Mouse (Mus musculus) small intestine, adult 2 months (tissue): ENCODE results near the gene Sltm. TPM values are rescaled to one million over a fixed set of nuclear protein-coding genes. Genes with fewer than 3 reads are reported as not detected.

Experiments used
- H3K27ac ChIP-seq: fragments of 200-500 bp; 2 replicates; pipeline ENCODE4 v1.5.1; 2012; ENCODE audit warnings: low read depth, low read length, control low read depth, inconsistent platforms; ENCODE audit not compliant: insufficient read depth
- H3K27me3 ChIP-seq: fragments of 200-500 bp; 2 replicates; pipeline ENCODE4 v1.6.1; 2012; ENCODE audit warnings: mild to moderate bottlenecking, moderate library complexity, low read length, inconsistent platforms; ENCODE audit not compliant: control insufficient read depth, insufficient read depth
- H3K36me3 ChIP-seq: fragments of 200-500 bp; 2 replicates; pipeline ENCODE4 v1.6.1; 2012; ENCODE audit warnings: mild to moderate bottlenecking, low read length, control low read depth, inconsistent platforms; ENCODE audit not compliant: control insufficient read depth, insufficient read depth
- H3K4me1 ChIP-seq: fragments of 200-500 bp; 2 replicates; pipeline ENCODE4 v1.6.1; 2012; ENCODE audit warnings: low read length, inconsistent platforms, mixed read lengths; ENCODE audit not compliant: control insufficient read depth, insufficient read depth, insufficient read length
- H3K4me3 ChIP-seq: fragments of 200-500 bp; 2 replicates; pipeline ENCODE4 v1.5.1; 2012; ENCODE audit warnings: low read depth, mild to moderate bottlenecking, control low read depth, inconsistent platforms, low read length, moderate library complexity
- CTCF ChIP-seq: fragments of 200-500 bp; IDR thresholded peaks from 2 replicates; pipeline ENCODE4 v1.5.1; 2012; ENCODE audit warnings: low read depth, mild to moderate bottlenecking, control low read depth, inconsistent platforms, low read length, moderate library complexity, mixed read lengths; ENCODE audit not compliant: insufficient replicate concordance, insufficient read length; ENCODE audit errors: extremely low read depth
- POLR2A ChIP-seq: fragments of 200-500 bp; IDR thresholded peaks from 2 replicates; pipeline ENCODE4 v1.6.1; 2012; ENCODE audit warnings: low read depth, mild to moderate bottlenecking, control low read depth, inconsistent platforms, low read length, moderate library complexity
- WGBS: fragments of 180-500 bp; shearing (Covaris S2); methylation state at CpG from one replicate; pipeline ENCODE4 v1.1.7; 2018; 5-methylcytosine and 5-hydroxymethylcytosine counted together
- polyA plus RNA-seq: library from polyadenylated mRNA; depleted of rRNA; stranded (reverse); fragments of >200 nt; gene quantifications from 2 replicates; pipeline ENCODE4 v1.2.3, GENCODE M21; 2012; rRNA removed

The Sltm gene
- polyA plus RNA-seq: 2.6 and 4.2 TPM in 2 replicates

DNA sequence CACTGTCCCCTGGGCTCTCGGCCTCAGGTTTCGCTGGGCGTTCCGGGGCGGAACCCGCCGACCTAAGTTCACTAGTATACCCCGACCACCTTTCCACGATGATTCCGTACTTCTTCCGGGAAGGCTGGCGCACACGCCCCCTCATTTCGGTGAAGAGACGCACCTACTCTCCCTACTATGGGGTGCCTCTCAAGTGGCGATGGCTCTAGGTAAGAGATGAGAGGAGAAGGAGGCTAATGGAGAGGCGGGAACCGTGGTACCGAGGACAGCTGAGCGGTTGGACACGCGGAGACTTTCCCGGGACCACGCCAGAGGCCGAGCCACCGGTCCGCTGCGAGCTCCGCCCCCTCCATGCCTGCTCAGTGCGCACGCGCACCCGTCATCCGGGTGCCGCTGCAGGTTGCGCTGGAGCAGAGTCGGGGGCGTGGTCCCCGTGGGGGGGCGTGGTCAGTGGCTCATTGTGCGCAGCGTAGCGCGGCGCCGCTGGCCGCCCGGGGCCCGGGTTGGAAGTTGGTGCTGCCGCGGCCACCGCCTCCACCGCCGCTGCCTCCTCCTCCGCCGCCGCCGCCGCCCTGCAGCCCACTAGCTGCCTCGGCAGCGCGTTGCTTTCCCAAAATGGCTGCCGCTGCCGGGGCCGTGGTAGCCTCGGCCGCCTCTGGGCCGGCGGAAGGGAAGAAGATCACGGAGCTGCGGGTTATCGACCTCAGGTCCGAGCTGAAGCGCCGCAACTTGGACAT, at the start of gene Sltm:
Gene Sltm, plus strand, starts transcription at position 450 of the 737 bp plus-strand sequence.
- peak within 1 kb of the TSS; percentile 83 for H3K4me3 ChIP-seq
- no peaks in the 10 kb centered on the region; the same call in 1 of the 2 replicates for H3K36me3 ChIP-seq
- under 1% methylated on average over 75 of the region's 75 CpGs for WGBS
- peak; percentile 81 for TF ChIP-seq POLR2A
- TF ChIP-seq CTCF: no peak
- peak within 1 kb of the TSS; percentile 93 for H3K27ac ChIP-seq
- peaks cover 7% of the 10 kb centered on the region; the same call in 1 of the 2 replicates for H3K4me1 ChIP-seq
- no peaks in the 10 kb centered on the region for H3K27me3 ChIP-seq

DNA sequence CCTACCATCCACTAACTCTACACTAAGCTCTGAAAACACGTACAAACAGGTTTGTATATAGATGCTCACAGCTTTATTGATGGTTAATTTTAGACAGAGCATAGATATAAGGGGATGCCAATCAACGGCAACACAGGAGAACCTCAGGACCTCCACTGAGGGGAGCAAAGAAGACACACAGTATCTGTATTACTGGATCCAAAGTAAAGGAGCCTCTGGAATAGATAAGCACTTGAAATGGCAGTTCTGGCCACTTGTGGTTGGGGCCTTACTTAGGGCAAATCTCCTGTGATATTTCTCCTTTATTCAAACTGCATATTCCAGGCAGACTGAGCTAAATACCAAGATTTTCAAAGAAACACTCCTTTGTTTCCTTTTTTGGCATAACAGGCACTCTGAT, 49.5 kb upstream of the Sltm start:
- 94% methylated on average over 2 of the region's 2 CpGs for WGBS
- TF ChIP-seq POLR2A: no peak
- TF ChIP-seq CTCF: no peak
- H3K36me3 ChIP-seq: peaks cover 9% of the 10 kb centered on the region; the same call in 1 of the 2 replicates

DNA sequence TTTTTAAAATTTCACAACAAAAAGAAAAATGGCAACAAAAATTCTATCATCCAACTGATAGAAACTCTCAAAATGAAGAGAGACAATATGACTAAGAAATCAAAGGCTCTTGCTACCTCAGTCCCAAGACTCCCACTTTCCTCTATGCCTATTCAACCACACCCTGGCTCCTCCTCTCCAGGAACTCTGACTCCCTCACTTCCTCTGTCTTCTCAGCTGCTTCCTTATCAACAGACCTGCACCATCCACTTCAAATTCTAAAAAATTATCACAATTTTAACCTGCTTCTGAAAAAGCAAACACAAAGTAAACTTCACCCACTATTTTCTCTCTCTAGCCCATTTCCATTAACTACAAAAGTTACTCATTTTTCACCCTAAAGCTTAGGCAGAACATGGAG, 45.6 kb upstream of the Sltm start:
- no peak overlapping the region for H3K4me3 ChIP-seq
- H3K4me1 ChIP-seq: no peaks in the 10 kb centered on the region
- TF ChIP-seq POLR2A (no peak), CTCF (no peak)
- no peak overlapping the region for H3K27ac ChIP-seq
- no peaks in the 10 kb centered on the region for H3K27me3 ChIP-seq
- H3K36me3 ChIP-seq: peaks cover 9% of the 10 kb centered on the region

More for the DNA sequence above, 49.5 kb upstream of the Sltm start:
- no peak overlapping the region for H3K27ac ChIP-seq
- H3K27me3 ChIP-seq: no peaks in the 10 kb centered on the region
- H3K4me3 ChIP-seq: no peak overlapping the region
- H3K4me1 ChIP-seq: no peaks in the 10 kb centered on the region

DNA sequence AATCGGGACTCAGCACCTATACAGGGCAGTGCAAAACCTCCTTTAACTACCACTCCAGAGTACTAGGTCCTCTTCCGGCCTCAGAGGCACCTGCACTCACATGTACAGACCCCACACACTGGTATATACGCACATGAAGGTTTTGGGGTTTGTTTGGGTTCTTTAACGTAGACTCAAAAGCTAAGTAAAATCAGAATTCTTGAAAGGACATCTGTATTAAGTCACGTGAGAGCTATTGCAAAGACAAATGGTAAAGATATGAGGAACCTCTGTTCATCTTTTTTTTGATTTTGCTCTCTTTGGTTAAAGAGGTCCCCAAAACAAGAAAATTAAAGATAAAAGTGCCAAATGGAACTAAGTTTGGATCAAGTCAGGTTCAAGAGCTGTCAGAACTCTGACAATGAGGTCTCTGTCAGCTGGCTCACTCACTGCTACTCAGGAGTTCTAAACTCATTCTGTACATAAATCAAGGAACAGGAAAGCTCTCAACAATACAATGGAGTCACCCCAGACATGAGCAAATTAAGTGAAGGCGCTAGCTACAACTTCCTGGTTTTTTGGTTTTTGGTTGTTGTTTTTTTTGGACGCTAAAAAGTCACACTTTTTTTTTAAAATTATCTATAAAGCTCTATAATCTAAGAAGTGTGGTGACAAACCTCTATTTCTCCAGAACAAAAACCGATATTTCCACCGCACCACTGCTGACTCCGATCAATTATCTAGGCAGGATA, 40.1 kb upstream of the Sltm start:
- no peak for TF ChIP-seq CTCF
- TF ChIP-seq POLR2A: no peak
- Histone ChIP-seq H3K4me1 (peaks cover 2% of the 10 kb centered on the region; the same call in 1 of the 2 replicates), H3K27me3 (no peaks in the 10 kb centered on the region), H3K4me3 (peak overlapping the region; percentile 99), H3K27ac (peak overlapping the region; percentile 39; the same call in 1 of the 2 replicates), H3K36me3 (peaks cover 3% of the 10 kb centered on the region)
- WGBS: 29% methylated on average over 10 of the region's 10 CpGs

DNA sequence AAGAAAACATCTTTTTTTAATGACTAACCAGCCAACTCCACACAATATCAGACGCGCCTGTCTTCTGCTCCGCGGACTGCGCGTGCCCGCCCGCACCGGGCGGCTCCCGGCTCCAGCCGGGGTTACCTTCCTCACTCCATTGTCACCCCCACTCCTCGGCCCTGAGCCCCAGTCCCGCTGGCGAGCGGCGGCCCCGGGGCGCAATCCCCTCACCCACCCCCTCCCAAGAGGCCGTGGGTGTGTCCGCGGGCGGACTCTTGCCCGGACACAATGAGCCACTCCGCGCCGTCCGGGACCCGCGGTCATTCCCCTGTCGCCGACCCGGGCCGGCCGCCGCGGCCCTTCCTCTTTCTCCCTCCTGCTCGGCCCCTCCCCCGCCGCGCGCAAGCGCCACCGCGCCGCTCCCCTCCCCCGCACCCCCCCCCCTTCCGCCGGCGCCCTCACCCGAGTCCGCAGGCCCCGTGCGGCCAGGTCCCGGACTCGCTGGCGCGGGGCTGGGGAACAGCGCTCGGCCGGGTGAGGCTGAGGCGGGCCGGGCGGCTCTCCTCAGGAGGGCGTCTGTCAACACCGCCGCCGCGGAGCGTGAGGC, 39.4 kb upstream of the Sltm start:
- Histone ChIP-seq H3K4me1 (peaks cover 2% of the 10 kb centered on the region; the same call in 1 of the 2 replicates), H3K27me3 (no peaks in the 10 kb centered on the region), H3K36me3 (peaks cover 3% of the 10 kb centered on the region), H3K27ac (peak overlapping the region; percentile 100), H3K4me3 (peak overlapping the region; percentile 99)
- WGBS: under 1% methylated on average over 56 of the region's 70 CpGs
- no peak for TF ChIP-seq CTCF
- TF ChIP-seq POLR2A: no peak

DNA sequence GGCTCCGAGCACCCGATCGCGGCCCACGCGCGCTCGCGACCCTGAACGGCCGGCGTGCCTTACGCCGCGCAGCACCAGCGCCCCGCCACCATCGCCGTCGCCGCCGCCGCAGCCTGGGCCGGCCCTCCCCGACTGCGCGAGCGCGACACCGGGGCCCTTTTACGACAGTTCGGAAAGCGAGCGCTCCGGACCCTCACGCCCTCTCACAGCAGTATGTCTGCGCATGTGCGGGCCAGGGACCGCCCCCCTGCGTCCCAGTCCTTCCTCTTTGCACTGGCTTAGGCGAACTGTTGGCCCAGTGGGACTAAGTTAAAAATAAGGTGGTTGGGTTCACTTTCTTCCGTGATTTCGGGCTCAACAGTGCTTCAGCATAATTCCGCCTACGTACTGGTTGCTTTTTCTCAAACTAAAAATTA, 38.9 kb upstream of the Sltm start, which contains the start of gene Rnf111:
Gene Rnf111, minus strand, starts transcription at position 100 of the 416 bp plus-strand sequence.
- Histone ChIP-seq H3K4me3 (peak within 1 kb of the TSS; percentile 99), H3K27ac (peak within 1 kb of the TSS; percentile 100), H3K4me1 (peaks cover 4% of the 10 kb centered on the region; the same call in 1 of the 2 replicates), H3K27me3 (no peaks in the 10 kb centered on the region), H3K36me3 (peaks cover 1% of the 10 kb centered on the region)
- WGBS: under 1% methylated on average over 45 of the region's 45 CpGs
- no peak for TF ChIP-seq CTCF
- TF ChIP-seq POLR2A: peak; percentile 65

DNA sequence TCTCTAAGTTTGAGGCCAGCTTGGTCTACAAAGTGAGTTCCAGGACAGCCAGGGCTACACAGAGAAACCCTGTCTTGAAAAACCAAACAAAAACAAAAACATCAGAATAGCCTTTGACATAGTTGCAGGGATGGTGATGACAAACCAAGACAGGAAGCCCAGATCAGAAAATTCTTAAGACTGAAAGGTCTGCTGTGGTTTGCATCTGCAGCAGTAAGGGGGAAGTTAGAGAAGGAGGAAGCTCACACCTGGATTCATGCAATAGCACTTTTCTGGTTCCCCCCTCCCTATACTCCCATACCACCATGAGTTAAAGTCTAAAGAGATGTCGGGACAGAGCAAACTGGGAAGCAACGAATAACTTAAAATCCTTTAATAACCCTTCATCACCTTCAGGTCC, 36.4 kb upstream of the Sltm start:
- no peak overlapping the region for H3K4me3 ChIP-seq
- H3K27ac ChIP-seq: no peak overlapping the region
- no peaks in the 10 kb centered on the region for H3K27me3 ChIP-seq
- peaks cover 8% of the 10 kb centered on the region; the same call in 1 of the 2 replicates for H3K4me1 ChIP-seq
- no peaks in the 10 kb centered on the region for H3K36me3 ChIP-seq
- no peak for TF ChIP-seq CTCF
- TF ChIP-seq POLR2A: no peak
- 74% methylated on average over 2 of the region's 2 CpGs for WGBS
